Mouse (Mus musculus): ENCODE results near the gene Akr1c19. TPM values are rescaled to one million over a fixed set of nuclear protein-coding genes. Genes with fewer than 3 reads are reported as not detected.
"Not testable (repeated sequence)": the region's sequence is repeated elsewhere in the genome, so short reads cannot be mapped to it uniquely, and the experiment has no call there.

Gene Akr1c19
- total RNA-seq (2021), result 1 to 10 TPM; 1.5 to 1.7 TPM

DNA sequence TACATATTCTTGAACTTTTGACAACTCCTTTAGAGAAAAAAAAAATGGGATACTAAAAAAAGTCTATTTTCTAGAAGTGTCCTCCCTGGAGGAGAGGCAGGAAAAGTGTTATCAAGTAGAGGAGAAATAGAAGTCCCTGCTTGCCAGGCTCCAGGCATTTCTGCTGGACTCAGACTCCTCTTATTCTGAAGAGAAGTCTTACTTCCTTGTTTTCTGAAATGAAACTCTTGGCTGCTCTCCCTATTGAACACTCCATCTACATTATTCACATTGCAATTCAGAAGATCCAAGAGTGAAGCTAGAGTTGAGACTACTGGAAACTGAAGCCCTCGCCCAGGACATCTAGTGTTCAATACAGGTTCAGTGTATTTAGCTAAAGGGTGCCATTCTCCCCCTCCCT, at the start of gene Akr1c19:
Gene Akr1c19 (plus strand): TSS at position 260 of the 400 bp plus-strand sequence.
- DNase-seq (ENCODE audit: low spot score), result peak; percentile 4
- intact Hi-C loops (cut with DNase I), result no loop called here

DNA sequence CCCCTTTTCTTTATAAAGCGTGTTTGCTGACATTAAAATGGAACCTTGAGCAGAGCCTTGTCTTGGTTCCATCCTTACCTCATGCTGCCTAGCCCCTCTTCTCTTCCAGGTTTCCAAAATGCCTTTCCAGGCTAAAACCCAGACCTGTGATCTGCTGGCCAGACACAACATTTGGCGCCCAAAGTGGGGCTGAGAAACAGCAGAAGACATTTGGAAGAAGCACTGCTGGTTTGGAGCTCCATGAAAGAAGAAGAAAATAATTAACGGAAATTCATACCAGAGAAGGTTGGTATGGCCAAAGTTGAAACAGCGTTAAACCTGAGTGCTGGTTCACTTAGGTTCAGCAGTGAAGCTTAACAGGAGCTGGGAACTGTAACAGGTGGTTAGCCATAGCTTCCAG, 47.2 kb upstream of the Akr1c19 start:
- intact Hi-C loops (cut with DNase I); DNase-seq (ENCODE audit: low spot score): not testable (repeated sequence)

DNA sequence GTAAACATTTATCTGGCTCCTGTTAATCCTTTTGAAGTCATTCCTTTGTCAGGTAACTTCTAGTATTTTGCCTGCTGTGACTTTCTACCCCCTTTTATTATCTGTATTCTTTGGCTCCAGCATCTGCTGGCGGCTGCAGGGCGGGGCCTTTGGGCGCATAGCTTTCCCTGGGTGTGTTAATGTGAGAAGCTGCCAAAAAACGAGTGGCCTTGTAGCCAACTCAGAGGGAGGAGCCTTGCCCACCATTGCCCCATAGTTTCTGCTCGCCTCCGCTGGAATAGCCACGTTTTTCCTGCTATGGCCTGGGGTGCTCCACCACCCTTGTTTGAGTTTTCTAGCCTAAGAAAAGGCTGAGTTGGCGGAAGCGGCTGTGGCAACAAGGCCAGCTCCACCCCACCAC, 45.4 kb upstream of the Akr1c19 start:
- intact Hi-C loops (cut with DNase I), result no loop called here
- no peak for DNase-seq (ENCODE audit: low spot score)

DNA sequence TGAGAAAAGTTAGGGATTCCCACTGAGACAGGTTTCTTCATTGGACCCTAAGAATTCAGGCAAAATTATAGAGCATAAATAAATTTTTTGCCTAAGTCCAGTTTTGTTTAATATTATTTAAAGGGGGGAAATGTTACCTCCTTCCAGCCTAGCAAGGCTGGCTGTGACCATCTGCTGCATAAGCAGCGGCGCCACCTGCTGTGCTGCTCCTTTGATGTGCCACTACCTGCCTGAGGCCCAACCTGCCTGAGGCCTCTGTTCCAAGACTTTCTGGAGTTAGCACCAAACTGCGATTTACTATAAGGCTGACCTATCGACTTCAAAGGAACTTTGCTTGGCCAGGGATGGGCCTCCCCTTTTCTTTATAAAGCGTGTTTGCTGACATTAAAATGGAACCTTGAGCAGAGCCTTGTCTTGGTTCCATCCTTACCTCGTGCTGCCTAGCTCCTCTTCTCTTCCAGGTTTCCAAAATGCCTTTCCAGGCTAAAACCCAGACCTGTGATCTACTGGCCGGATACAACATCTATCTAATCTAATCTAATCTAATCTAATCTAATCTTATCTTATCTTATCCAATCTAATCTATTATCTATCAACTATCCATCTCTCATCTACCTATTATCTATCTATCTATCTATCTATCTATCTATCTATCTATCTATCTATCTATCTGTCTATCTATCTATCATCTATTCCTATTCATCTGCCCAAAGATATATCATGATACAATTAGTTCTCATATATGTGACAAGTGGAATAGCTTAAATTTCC, 41.7 kb upstream of the Akr1c19 start:
- DNase-seq (ENCODE audit: low spot score); intact Hi-C loops (cut with DNase I): not testable (repeated sequence)

DNA sequence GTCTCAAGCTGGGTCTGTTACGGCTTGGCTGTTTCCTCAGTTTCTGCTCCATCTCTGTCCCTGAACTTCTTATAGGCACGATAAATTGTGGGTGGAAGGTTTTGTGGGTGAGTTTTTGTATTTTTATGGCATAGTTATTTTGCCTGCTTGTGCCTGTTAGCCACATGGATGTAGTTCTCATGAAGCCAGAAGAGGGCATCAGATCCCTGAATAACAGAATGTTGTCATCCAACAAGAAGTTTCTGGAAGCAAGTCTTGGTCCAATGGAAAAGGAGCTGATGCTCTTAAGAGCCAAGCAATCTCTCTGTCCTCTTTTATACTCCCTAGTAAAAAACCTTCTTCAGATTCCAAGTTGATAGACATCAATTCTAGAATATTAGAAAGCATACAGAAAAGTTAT, 40.3 kb upstream of the Akr1c19 start:
- intact Hi-C loops (cut with DNase I), result loop anchor here (1.0 kb wide), 1 partner anchor 93 kb away; no protein-coding TSS in a partner anchor
- DNase-seq (ENCODE audit: low spot score), result no peak

DNA sequence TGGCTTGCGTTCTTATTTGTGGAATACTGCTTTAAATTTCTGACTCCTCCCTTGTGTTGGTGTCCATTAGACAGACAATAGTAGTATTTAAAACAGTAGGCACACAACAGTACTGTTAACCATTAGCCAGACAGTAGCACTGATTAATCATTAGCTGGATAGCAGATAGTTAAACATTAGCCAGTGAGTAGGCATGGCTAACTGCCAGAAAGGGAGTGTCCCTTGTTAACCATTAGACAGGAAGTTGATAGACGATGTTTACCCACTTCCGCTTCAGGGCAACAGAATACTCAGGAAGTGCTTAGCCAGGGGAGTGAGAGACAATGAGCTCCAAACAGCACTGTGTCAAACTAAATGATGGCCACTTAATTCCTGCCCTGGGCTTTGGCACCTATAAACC, 37.6 kb upstream of the Akr1c19 start, which contains the start of gene Akr1c13:
Gene Akr1c13 (plus strand): TSS at position 247 of the 400 bp plus-strand sequence.
- DNase-seq (ENCODE audit: low spot score), result no peak
- intact Hi-C loops (cut with DNase I), result no loop called here

DNA sequence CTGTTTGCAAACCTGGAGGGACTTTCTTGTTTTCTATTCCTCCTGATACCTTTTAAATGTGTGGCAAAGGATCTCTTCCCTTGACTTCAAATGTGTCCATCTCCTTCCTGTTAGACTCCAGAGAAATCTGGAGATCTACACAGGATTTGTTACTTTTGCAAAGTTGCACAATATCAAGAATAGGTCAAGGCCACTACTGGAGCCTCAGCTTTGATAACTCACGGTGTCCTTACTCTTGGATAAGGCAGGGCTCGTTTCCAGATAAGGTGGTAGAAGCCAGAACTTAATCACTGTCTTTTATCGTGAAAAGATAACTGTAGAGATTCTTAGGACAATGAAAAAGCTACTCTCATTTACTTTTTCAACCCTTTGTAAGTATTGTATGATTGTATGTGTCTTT, 36.0 kb upstream of the Akr1c19 start:
- intact Hi-C loops (cut with DNase I), result no loop called here
- DNase-seq (ENCODE audit: low spot score), result no peak

DNA sequence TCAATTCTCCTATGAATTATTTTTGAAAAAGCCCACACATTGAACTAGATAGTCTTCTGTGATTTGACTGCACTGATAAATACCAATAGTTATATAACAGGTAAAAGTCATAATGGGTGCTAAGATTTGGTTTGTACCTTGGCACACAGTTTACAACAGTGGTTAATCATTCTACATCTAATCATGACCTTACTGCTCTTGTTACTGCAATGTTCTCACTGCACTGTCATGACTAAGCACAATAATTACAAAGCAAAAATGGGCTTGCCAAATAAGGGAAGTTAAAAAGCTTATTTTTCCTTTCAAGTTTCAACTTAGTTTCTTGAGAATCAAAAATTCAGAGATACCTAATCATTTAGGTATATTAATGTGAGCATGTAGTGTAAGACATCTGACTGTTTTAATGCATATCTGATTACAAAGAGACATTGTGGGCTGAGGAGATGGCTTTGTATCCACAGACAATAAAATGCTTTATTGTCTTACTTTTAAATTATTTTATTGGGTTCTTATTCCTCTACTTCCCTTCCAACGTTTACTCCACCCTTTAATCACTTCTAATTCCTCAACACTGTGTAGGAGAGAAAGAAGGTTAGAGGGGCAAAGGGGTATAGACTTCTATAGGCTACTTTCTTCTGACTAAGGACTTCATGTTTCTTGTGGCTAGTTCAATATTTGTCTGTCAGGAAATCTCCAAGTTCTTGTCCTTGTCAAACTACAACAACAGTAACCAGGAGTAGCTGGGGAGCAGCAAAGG, 22.2 kb upstream of the Akr1c19 start:
- intact Hi-C loops (cut with DNase I), result no loop called here
- DNase-seq (ENCODE audit: low spot score), result no peak

DNA sequence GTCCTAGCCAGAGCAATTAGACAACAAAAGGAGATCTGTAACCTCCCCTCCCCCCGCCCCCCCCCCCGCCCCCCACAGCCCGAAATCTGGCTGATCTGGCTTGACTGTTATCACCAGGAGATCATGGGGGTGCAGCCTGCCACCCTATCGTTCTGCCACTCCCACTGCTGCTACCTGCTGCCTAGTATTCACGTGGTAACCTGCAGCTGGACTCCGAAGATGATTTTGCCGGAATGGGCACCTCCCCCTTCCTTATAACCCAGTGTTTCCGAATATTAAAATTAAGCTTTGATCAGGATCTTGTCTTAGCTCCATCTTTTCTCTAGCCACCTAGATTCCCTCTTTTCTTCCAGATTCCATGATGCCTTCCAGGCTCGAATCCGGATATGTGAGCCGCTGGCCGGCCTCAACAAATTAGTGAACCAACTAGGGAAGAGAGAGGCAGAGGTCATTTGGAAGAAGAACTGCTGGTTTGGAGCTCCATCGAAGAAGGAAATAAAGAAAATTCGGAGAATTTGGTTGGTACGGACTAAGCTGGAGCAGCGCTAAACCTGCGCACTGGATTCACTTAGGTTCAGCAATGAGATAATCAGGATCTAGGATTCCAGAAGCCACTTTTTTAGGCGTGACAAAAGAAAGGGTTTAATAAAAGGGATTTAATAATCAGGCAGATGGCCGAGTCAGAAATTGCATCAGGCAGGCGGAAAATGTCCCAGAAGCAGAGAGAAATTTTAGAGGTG, 16.8 kb upstream of the Akr1c19 start:
- no peak for DNase-seq (ENCODE audit: low spot score)
- intact Hi-C loops (cut with DNase I), result no loop called here

DNA sequence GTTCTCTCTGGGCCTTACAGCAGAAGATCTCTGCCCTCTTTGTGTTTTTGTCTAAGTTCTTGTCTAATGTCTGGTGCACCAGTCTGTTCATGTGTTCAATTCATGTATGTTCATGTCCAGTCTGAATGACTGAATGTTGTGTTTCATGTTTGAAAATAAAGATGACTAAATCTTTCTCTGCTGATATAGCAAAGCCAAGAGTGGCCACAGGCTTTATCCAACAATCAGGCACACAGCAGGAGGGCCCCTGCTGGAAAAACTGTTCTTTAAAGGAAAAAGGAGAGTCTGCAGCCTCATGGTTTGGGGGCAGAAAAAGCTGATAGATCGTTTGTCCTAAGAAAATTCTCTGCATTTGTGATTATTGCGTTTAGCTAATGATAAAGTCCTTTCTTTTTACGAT, 16.2 kb upstream of the Akr1c19 start:
- intact Hi-C loops (cut with DNase I), result no loop called here
- DNase-seq (ENCODE audit: low spot score), result no peak

DNA sequence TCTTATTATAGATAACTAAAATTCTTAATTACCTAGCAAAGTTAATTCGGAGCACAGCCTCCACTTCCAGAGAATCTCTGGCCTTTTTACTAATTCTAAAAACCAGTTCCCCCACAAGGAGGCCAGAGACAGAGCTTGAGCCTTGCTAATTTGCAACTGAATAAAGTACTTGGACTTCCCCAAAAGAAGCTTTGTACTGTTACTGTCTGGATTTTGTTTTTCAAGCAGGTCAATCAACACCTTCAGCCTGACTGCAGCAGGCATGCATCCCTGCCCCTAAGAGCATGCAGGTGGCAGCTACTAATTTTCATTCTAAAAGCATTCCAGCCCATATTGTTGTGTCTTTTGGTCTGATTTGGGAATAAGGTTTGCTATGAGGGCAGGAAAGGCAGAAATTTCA, 13.0 kb upstream of the Akr1c19 start:
- intact Hi-C loops (cut with DNase I); DNase-seq (ENCODE audit: low spot score): not testable (repeated sequence)

DNA sequence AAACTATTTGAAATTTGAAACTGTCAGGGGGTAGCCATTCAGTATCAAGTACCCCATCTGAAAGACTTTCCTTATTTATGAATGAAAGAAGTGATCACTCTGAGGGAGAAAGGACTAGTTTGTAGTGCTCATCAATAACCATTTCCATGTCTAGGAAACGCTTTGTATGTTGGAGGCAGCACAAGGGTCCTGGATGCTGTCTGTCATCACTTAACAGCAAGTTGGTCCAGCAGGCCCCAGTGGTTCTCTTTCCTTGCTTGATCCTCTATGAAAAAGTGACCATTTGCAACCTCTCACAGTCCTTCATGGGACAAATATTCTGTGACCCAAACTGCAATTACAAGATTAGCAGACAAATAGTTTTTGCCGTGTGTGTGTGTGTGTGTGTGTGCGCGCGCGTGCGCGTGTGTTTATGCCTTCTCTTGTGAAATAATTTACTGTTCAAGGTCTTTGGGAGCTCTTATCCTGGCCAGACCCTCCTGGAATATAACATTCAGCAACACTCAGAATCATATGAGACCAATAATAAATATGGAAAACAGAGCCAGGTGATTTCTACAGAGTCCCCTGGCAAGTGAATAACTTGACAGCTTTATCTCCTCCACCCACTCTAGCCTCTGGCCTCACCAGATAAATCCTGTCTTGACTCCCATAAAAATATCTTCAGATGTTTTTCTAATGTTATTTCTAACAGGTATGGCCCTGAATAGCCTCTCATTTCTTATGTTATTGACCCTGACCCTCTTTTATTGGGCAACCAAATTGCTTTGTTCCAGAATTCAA, 2.5 kb downstream of the Akr1c19 start:
- no peak for DNase-seq (ENCODE audit: low spot score)
- intact Hi-C loops (cut with DNase I), result no loop called here

DNA sequence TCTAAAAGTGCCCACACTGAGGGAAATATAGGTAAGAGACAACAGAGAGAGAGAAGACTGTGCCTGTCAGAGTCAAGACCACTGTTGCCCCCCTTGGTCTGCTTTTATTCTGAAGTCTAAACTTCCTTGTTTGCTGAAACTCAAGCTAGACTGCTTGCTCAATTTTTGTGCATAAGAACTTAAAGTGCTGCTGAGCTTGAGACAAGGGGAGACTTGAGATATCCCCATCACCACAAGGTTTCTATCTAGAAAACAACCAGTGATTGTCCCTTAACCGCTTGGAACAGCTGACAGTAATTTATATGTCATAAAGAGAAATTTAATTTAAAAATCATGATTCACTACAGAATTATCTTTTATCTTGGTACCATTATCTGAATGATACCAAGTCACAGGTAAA, 4.6 kb downstream of the Akr1c19 start:
- intact Hi-C loops (cut with DNase I), result no loop called here
- DNase-seq (ENCODE audit: low spot score), result no peak

DNA sequence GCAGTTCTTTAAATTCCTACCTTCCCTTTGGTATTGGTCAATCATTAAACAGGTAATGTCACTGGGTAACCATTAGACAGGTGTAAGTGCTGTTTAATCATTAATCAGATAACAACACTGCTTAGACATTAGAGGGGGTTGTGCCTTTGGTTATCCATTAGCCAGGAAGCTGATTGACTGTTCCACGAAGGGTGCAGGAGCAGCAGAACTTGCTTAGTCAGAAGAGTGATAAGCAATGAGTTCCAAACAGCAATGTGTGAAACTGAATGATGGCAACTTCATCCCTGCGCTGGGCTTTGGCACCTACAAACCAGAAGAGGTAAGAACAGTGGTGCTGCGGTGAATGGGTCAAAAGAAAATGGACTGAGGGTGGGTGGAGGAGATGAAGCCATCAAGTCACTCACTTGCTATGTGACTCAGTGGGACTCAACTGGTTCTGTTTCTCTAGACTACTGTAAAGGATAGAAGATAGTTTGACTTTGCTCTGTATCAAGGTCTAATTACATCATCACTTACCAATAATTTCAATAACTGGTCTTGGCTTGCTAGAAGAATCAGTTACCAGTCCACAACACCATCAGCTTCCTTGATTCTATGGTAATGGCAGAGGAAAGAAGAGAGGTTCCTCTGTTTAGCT, 5.2 kb downstream of the Akr1c19 start:
- DNase-seq (ENCODE audit: low spot score), result no peak
- intact Hi-C loops (cut with DNase I), result no loop called here

DNA sequence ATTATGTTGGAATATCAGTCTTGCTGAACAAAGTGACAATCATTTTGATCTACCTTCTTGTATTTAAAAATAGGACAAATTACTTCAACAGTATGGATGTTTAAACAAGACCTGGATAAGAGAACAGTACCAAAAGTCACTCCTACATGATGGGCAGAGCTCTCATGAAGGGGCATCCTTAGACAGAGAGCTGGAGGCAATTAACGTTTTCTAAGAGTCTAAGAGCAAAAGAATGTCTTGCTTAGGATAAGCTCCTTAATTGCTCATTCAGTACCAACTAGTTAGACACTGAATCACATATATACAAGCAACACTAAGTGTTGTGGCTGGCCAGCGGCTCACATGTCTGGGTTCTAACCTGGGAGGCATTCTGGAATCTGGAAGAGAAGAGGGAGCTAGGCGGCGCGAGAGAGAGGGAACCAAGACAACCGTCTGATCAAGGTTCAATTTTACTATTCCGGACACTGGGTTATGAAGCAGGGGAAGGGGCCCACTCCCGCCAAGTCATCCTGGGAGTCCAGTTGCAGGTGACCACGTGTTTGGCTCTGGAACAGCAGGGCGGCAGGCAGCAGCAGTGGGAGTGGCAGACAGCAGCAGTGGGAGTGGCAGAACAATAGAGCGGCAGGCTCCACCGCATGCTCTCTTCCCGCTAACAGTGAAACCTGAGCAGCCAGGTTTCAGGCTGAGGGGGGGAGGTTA, 16.5 kb downstream of the Akr1c19 start:
- DNase-seq (ENCODE audit: low spot score), result no peak
- intact Hi-C loops (cut with DNase I), result no loop called here

DNA sequence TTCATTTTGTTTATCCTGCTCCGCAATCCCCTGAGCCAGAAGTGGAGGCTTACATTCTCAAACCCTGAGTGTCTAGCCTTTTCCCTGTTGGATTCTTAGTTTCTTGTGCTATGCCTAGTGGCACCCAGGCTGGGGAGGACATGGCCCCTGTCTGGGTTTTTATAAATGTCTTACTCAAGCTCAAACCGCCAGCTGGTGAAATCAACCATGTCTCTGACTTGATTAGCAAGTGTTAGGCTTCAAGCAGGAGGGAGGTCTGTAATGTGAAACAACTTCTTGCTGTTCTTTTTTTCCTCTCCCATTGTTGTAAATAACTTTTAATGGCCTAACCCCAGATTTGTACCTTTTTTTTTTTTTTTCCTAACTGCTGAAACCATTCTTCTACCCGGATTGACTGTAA, 20.8 kb downstream of the Akr1c19 start:
- intact Hi-C loops (cut with DNase I), result no loop called here
- DNase-seq (ENCODE audit: low spot score), result no peak

DNA sequence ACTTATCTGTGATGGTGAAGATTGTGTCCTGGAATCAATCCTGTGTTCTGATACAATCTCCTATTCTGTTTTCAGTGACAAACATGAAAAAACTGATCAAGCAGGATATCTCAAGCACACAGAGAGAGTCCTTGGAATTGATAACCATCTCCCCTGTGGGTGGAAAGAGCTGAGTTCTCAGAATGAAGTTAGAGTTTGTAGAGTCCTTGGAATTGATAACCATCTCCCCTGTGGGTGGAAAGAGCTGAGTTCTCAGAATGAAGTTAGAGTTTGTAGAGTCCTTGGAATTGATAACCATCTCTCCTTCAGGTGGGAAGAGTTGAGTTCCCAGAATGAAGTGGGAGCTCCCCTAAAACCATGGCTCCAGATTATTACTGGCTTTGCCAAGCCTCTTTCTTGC, 28.4 kb downstream of the Akr1c19 start:
- DNase-seq (ENCODE audit: low spot score); intact Hi-C loops (cut with DNase I): not testable (repeated sequence)

DNA sequence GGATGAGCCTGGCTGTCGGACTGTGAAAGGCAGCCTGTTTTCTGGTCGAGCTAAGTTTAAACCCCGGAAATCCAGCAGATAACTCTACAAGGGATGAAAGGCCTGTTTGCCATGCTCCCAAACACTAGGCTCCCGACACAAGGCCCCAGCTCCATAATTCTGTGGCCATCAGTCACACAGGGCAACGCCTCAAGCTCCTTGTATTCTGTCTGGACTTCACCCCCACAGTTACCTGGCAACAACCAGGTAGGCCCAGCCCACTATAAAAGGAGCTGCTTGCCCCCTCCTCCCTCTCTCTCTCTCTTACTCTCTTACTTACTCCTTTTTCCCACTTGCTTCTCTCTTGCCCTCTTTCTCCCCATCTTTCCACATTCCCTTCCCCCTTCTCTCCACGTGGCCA, 28.8 kb downstream of the Akr1c19 start:
- intact Hi-C loops (cut with DNase I), result no loop called here
- DNase-seq (ENCODE audit: low spot score), result no peak

DNA sequence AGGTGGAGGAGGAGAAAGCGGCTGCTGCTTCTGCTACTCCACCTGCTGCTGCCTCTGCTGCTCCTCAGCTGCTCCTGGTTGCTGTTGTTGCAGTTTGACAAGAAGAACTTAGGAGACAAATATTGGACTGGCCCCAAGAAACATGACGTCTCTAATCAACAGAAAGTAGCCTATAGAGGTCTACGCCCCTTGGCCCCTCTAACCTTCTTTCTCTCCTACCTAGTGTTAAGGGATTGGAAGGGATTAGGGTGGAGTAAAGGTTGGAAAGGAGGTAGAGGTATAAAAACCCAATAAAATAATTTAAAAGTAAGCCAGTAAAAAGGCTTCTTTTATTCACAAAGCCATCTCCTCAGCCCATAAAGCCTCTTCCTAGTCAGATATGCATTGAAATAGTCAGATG, 36.1 kb downstream of the Akr1c19 start:
- no peak for DNase-seq (ENCODE audit: low spot score)
- intact Hi-C loops (cut with DNase I), result no loop called here

Data from heart, postnatal 25 days (tissue).